In genomic region chr8:41600255-41600654, GRCm38 (mm10) we compare ENCODE assay signal across 21 mouse cellular contexts.
DNase-seq lines count a peak whose midpoint lies in the region; ATAC-seq and TF ChIP-seq lines count a peak whose summit lies in the region.
"Had no signal": no experiment of that assay in that cellular context is flagged by ENCODE, and none has a peak within 500 bp of the region (broad histone marks: within the 10 kb centered on the region; RNA-seq: fewer than 3 reads in every experiment).

No protein-coding gene starts in this region.

- no peaks in the 10 kb centered on the region for H3K27me3 ChIP-seq in liver, adult 2 months (ENCODE audit: control insufficient read depth, insufficient read depth, low read length)
- H3K27me3 ChIP-seq: embryonic facial prominence, embryonic 12.5 days; forebrain, embryonic 13.5 days; forebrain, embryonic 15.5 days had no signal

- H3K27ac ChIP-seq in layer of hippocampus, adult 2 months, result peak overlapping the region; percentile 36; the same call in 1 of the 2 replicates
- no peak overlapping the region for H3K27ac ChIP-seq in liver, adult 2 months (replicated peaks; ENCODE audit: insufficient read depth, low read depth, low read length)
- peak overlapping the region; percentile 51; the same call in 1 of the 2 replicates for H3K27ac ChIP-seq in olfactory bulb, adult 2 months (ENCODE audit: insufficient read depth, low read depth, low read length)
- H3K27ac ChIP-seq: embryonic facial prominence, embryonic 10.5 days; embryonic facial prominence, embryonic 12.5 days; forebrain, embryonic 13.5 days; forebrain, embryonic 15.5 days had no signal

- no peak for ATAC-seq in megakaryocyte, adult 5-6 weeks (ENCODE audit: poor library complexity, severe bottlenecking)
- ATAC-seq: CD4-positive, CD25-positive, alpha-beta regulatory T cell, adult 4 months; forebrain, embryonic 13.5 days; forebrain, embryonic 15.5 days; forebrain, postnatal 0 days had no signal

- no peak for TF ChIP-seq POLR2A in liver, adult 2 months (IDR thresholded peaks at IDR 0.05; ENCODE audit: extremely low read depth, insufficient read depth, low read length)
- no peak for TF ChIP-seq POLR2A in olfactory bulb, adult 2 months (IDR thresholded peaks at IDR 0.05; ENCODE audit: insufficient read depth, low read depth, low read length)

- no peak overlapping the region for H3K4me3 ChIP-seq in layer of hippocampus, adult 2 months
- no peak overlapping the region for H3K4me3 ChIP-seq in liver, adult 2 months (ENCODE audit: insufficient read depth, low read depth, low read length)
- no peak overlapping the region for H3K4me3 ChIP-seq in olfactory bulb, adult 2 months (ENCODE audit: insufficient read depth, low read depth, low read length)
- H3K4me3 ChIP-seq: embryonic facial prominence, embryonic 10.5 days; embryonic facial prominence, embryonic 12.5 days; forebrain, embryonic 13.5 days; forebrain, embryonic 15.5 days had no signal

- no peaks in the 10 kb centered on the region for H3K4me1 ChIP-seq in liver, adult 2 months (ENCODE audit: control insufficient read depth, insufficient read depth, low read length)
- no peaks in the 10 kb centered on the region for H3K4me1 ChIP-seq in olfactory bulb, adult 2 months (ENCODE audit: control insufficient read depth, insufficient read depth, low read length)
- H3K4me1 ChIP-seq: embryonic facial prominence, embryonic 10.5 days; embryonic facial prominence, embryonic 12.5 days; forebrain, embryonic 13.5 days; forebrain, embryonic 15.5 days had no signal

- H3K36me3 ChIP-seq in liver, adult 2 months (ENCODE audit: control insufficient read depth, insufficient read depth, low read length), result no peaks in the 10 kb centered on the region
- H3K36me3 ChIP-seq: embryonic facial prominence, embryonic 10.5 days; embryonic facial prominence, embryonic 12.5 days; forebrain, embryonic 15.5 days had no signal

- peak in 1 of 2 experiments; percentile 5 for DNase-seq in layer of hippocampus, adult 2 months (ENCODE audit: low spot score in 2 of 2)
- DNase-seq in layer of hippocampus, adult 11-12 months (ENCODE audit: low spot score), result no peak
- peak; percentile 24 for DNase-seq in liver, adult 2 months (ENCODE audit: extremely low read depth, low read depth, low spot score)
- no peak for DNase-seq in liver
- DNase-seq: adrenal gland, adult 2 months; adrenal gland, postnatal 10 days; adrenal gland, postnatal 25 days; B cell, adult 2 months; cerebellum, adult 11-12 months; cerebellum, adult 2 months; cerebellum, adult 9-10 months; cerebellum, postnatal 10 days; cerebellum, postnatal 25 days; forebrain, postnatal 0 days had no signal

- H3K79me2 ChIP-seq in liver, adult 2 months (ENCODE audit: control insufficient read depth, insufficient read depth, low read length), result no peaks in the 10 kb centered on the region

- WGBS in liver, adult 2 months, result 89% methylated on average over 1 of the region's 1 CpGs
- 75% methylated on average over 1 of the region's 1 CpGs for WGBS in olfactory bulb, adult 2 months

- H3K9ac ChIP-seq in liver, adult 2 months (ENCODE audit: low read depth, low read length), result no peak overlapping the region
- H3K9ac ChIP-seq: embryonic facial prominence, embryonic 12.5 days; forebrain, embryonic 13.5 days; forebrain, embryonic 15.5 days; forebrain, postnatal 0 days had no signal

- no peak for TF ChIP-seq CTCF in layer of hippocampus, adult 2 months (conservative IDR thresholded peaks at IDR 0.05)
- TF ChIP-seq CTCF in liver, adult 2 months (IDR thresholded peaks at IDR 0.05; ENCODE audit: low read depth, low read length), result no peak
- no peak for TF ChIP-seq CTCF in olfactory bulb, adult 2 months (IDR thresholded peaks at IDR 0.05; ENCODE audit: insufficient read depth, low read depth, low read length)
